Mouse (Mus musculus): ENCODE measurements around the gene Il2rb. TPM values are rescaled to one million over a fixed set of nuclear protein-coding genes. Genes with fewer than 3 reads are reported as not detected.

Gene Il2rb
- total and polyA plus RNA-seq, 3 experiments = 0.04 TPM; not detected in 2

- H3K79me2 ChIP-seq (ENCODE audit: control insufficient read depth, insufficient read depth, low read length, poor library complexity) = no peaks in the 10 kb centered on the region
- H3K9ac ChIP-seq (ENCODE audit: control insufficient read depth, low read depth, low read length, poor library complexity, severe bottlenecking) = no peak overlapping the region
- TF ChIP-seq RAD21 (IDR thresholded peaks at IDR 0.05; ENCODE audit: low read depth, low read length) (no peak), CHD1 (IDR thresholded peaks at IDR 0.05; ENCODE audit: low read depth, low read length) (no peak), ZNF384 (IDR thresholded peaks at IDR 0.05; ENCODE audit: low read depth, low read length) (no peak), UBTF (IDR thresholded peaks at IDR 0.05; ENCODE audit: borderline replicate concordance, insufficient read depth, low read depth, low read length) (no peak), MYC (IDR thresholded peaks at IDR 0.05; ENCODE audit: low read depth, low read length) (no peak), MAX (IDR thresholded peaks at IDR 0.05; ENCODE audit: low read length) (no peak), MAZ (IDR thresholded peaks at IDR 0.05; ENCODE audit: low read depth, low read length) (no peak), POLR2A (IDR thresholded peaks at IDR 0.05; ENCODE audit: control insufficient read depth in 1 of 2, insufficient read depth in 1 of 2, low read depth in 1 of 2, low read length in 2 of 2, poor library complexity in 1 of 2) (no peak), SMC3 (IDR thresholded peaks at IDR 0.05; ENCODE audit: low read depth, low read length) (no peak), TAL1 (IDR thresholded peaks at IDR 0.05; ENCODE audit: low read length) (no peak), ZC3H11A (IDR thresholded peaks at IDR 0.05; ENCODE audit: low read depth, low read length) (no peak), KAT2A (conservative IDR thresholded peaks at IDR 0.05; ENCODE audit: low read depth, low read length) (no peak), EP300 (IDR thresholded peaks at IDR 0.05; ENCODE audit: low read depth in 1 of 2, low read length in 2 of 2) (no peak), ZKSCAN1 (IDR thresholded peaks at IDR 0.05; ENCODE audit: low read depth, low read length) (no peak), JUND (IDR thresholded peaks at IDR 0.05; ENCODE audit: low read depth, low read length) (no peak), NRF1 (IDR thresholded peaks at IDR 0.05; ENCODE audit: insufficient read depth, low read depth, low read length, poor library complexity, severe bottlenecking) (no peak), RCOR1 (IDR thresholded peaks at IDR 0.05; ENCODE audit: low read depth, low read length) (no peak), E2F4 (IDR thresholded peaks at IDR 0.05; ENCODE audit: borderline replicate concordance, low read depth, low read length) (no peak), MEF2A (IDR thresholded peaks at IDR 0.05; ENCODE audit: extremely low read depth, insufficient replicate concordance, low read depth, low read length, poor library complexity, severe bottlenecking) (no peak)
- H3K4me1 ChIP-seq (ENCODE audit: control insufficient read depth in 1 of 2, insufficient read depth in 2 of 2, low read length in 2 of 2) = no peaks in the 10 kb centered on the region; a peak in 1 of 4 replicates
- no peak overlapping the region for H3K4me3 ChIP-seq (ENCODE audit: control insufficient read depth in 1 of 2, insufficient read depth in 1 of 2, low read depth in 2 of 2, low read length in 2 of 2)
- peaks cover 1 to 2% of the 10 kb centered on the region in 2 experiments; a peak in 2 of 4 replicates for H3K27me3 ChIP-seq (ENCODE audit: control insufficient read depth in 1 of 2, insufficient read depth in 2 of 2, low read length in 2 of 2)
- no peaks in the 10 kb centered on the region for H3K9me3 ChIP-seq (replicated peaks; ENCODE audit: insufficient read depth, low read length)
- no peak for DNase-seq (ENCODE audit: low read depth, low spot score)
- H3K36me3 ChIP-seq (ENCODE audit: control insufficient read depth in 1 of 2, insufficient read depth in 2 of 2, low read length in 2 of 2) = peaks cover 0 to 3% of the 10 kb centered on the region in 2 experiments; a peak in 1 of 4 replicates
- no peak overlapping the region for H3K27ac ChIP-seq (ENCODE audit: control insufficient read depth, low read depth, low read length)
These were observed 38.3 kb upstream of the Il2rb start for GRCm38 (mm10) chr15:78533346-78533835.

All from MEL (cell line).